Mouse (Mus musculus) brain, embryonic 18.5 days (tissue): ENCODE results near the gene Brinp2.

ENCODE experiments used
- DNase-seq: peaks from one replicate; pipeline ENCODE4 v3.0.0-alpha.2; 2012; ENCODE audit warnings: low read depth, low spot score

Brinp2 gene

DNA sequence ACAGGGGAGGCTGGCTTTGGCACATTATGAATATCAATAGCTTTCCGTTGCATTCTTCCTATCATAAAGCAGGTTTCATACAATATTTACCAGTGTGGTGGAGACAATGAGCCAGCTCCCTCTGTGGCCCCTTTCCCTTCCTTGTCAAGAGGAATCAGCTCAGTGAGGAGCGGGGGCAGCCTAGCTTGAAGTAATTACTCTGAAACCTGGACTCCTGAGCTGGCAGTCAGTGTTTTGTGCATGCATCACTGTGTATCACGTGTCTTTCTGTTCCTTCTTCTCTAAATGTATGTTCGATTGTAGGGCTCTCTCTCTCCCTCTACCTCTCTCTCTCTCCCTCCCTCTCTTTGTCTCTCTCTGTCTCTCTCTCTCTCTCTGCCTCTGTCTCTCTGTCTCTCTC lies 135.1 kb downstream of the Brinp2 start:
- DNase-seq: no peak

DNA sequence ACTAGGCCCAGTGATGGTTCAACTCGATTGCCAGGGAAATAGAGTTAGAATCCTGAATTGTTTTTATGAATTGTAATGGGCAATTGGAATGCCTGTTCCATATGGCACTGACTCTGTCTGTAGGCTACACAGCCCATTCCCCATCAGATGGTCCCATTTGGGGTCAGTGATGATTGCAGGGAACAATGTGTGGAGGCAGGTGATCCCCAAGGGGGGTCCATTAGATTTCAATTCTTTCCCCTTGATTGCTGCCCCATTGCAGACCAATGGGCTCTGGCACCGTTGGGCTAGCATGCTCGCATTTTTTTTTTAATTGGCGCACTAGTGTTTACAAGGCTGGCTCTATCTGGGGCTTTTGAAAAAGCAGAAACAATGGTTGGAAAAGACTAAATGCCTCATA lies 136.0 kb downstream of the Brinp2 start:
- no peak for DNase-seq

DNA sequence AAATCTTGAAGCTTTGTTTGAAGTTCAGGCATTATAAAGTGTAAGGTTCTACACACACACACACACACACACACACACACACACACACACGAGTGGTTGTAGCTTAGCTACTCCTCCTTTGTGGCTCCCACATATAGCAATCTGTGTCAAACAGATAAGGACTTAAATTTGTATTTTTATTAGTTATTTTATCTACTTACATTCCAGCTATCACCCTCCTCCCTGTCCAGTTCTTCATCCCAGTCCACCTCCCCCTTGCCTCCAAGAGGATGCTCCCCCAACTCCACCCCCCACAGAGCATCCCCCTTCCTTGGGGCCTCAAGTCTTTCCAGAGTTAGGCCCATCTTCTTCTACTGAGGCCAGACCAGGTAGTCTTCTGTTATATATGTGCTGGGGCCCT lies 137.4 kb downstream of the Brinp2 start:
- no peak for DNase-seq

DNA sequence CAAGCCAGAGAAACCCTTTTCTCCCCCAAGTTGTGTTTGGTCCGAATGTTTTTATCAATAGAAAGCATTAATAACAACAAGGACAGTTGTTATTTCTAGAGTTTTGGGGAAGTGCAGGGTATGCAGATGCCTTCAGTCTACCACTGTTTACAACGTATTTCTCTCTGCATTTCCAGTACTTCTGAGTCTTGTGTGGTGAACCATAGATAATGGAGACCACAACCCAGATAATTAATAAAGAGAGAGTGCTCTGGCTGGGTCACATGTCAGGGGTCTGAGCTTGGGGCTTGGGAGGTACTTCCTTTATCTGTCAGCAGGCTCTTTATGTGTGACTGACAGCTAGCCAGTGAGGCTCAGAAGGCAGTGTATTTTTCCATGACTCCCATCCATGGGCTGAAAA lies 137.8 kb downstream of the Brinp2 start:
- DNase-seq: no peak

DNA sequence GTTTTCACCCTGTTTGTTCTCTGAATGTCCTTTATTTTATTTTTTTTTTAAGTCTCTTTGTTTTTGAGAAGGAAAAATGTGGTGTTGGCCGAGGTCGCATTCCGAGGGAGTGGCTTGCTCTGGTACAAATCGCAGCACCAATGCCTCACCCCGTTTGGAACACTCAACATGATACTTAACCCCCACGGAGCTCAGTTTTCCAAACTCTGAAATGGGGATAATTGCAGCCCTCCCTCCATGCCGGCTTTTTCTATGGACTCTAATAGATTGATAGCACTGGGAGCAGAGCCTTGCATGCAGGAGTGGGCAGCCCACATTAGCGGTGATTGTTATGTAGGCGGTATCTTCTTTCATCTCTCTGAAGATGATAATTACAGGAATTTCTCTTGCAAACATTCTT lies 140.5 kb downstream of the Brinp2 start:
- no peak for DNase-seq

DNA sequence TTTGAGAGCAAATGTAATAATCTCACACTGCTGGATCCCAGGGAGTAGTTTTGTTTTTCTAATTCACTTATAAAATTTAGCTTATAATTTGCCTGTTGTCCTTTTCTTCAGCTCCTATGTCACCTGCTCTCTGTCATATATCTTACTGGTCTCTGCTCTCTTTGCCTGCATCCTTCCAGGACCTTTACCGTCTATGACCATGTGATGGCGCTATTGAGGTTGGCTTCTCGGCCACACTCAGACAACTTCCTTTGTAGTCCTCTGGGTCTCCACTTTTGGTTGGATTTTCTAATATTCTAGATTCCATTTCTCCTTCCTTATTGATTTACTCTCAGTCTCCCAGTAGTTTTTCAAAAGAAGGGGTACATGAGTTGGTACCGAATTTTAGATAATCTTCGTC lies 141.4 kb downstream of the Brinp2 start:
- DNase-seq: no peak

DNA sequence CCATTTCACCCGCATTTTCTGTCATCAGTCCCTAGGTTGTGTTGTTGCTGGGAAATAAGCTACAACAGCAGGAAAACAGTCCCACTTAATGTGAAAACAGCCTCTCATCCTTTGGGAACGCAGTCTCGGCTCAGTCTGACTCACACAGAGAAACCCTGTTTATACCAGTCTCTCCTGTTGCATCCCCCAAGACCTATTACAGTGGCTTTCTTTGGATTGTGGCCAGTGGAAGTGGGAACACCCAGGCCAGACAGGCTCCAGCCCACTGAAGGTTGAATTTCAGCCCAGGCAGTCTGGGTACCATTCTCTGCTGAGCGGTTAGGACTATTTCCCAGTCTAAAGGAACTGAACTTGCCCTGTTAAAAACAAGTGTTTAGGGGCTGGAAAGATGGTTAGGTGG lies 142.4 kb downstream of the Brinp2 start:
- no peak for DNase-seq

DNA sequence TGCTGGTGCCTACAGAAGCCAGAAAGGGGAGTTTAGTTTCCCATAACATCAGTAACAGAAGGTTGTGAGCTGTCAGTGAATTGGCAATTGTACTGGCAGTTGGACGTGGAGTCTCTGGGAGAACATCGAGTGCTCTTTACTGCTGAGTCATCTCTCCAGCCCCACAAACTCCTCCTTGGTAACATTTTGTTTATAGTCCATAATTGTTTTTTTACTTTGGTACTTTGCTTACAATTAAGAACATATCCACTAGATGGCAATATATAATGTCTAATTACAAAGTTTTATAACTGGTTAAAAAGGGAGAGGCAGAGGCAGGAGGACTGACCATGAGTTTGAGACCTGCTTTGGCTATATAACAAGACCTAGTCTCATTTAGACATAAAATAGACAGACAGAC lies 148.5 kb downstream of the Brinp2 start:
- no peak for DNase-seq

DNA sequence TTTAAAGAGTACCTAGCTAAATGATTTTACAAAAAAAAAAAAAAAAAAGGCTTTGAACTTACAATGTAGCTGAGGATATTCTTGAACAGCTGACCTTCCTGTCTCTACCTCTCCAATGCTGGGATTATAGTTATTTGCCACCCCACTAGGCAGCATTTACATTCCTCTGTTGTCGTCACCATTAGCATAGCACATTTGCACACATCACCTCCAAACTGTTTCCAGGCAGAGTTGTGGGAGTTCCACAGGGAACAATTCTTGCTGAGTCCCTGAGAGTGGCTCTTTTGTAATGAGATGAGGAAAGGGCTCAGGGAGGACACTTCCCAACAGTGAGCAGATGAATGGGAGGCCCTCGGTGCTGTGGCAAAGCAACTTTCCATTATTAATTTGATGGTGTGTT lies 153.2 kb downstream of the Brinp2 start:
- DNase-seq: no peak
